Mouse (Mus musculus): ENCODE measurements around the gene Vmn2r66. TPM values are rescaled to one million over a fixed set of nuclear protein-coding genes. Genes with fewer than 3 reads are reported as not detected.

Gene Vmn2r66
- not detected in 2 replicates for polyA plus RNA-seq (2014; fragmentation: Nextera tagmentation; extraction: Ambion mirVana)

DNA sequence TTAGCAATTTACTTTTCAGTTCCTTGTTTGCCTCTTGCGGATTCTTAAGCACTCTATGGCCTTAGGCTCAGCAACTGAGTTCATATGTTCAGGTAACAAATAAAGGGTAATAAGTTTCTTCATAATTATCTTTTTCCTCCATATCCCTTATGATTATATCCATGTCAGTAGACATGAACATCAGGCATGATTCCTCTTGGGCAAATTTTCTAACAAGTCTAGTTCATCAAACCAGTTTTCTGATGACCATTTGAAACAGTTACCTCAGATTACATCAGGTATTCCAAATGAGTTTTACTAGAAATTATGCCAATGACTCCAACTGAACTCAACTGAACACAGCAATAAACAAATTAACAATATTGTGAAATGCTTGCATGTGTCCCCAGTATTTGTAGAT, at the start of gene Vmn2r66:
TSS of gene Vmn2r66 (minus strand) at position 101 of the 400 bp plus-strand sequence.
- no peak for ATAC-seq (ENCODE audit: low read depth)
- Histone ChIP-seq H3K36me3 (ENCODE audit: control insufficient read depth, insufficient read depth, low read length) (no peaks in the 10 kb centered on the region), H3K9ac (replicated peaks; ENCODE audit: low read depth, low read length) (no peak within 1 kb of the TSS), H3K4me2 (ENCODE audit: low read depth, low read length) (no peak within 1 kb of the TSS), H3K27ac (ENCODE audit: low read depth, low read length) (no peak within 1 kb of the TSS), H3K4me3 (ENCODE audit: low read depth, low read length) (no peak within 1 kb of the TSS), H3K4me1 (ENCODE audit: control insufficient read depth, insufficient read depth, low read length) (no peaks in the 10 kb centered on the region), H3K27me3 (ENCODE audit: control insufficient read depth, insufficient read depth, low read length) (no peaks in the 10 kb centered on the region), H3K9me3 (ENCODE audit: control insufficient read depth, low read length) (no peaks in the 10 kb centered on the region)
- 82% methylated on average over 1 of the region's 1 CpGs for WGBS

GRCm38 (mm10) chr7:84996694-84997093, 15.4 kb downstream of the Vmn2r66 start:
- Histone ChIP-seq H3K27ac (ENCODE audit: low read depth, low read length) (no peak overlapping the region), H3K4me1 (ENCODE audit: control insufficient read depth, insufficient read depth, low read length) (no peaks in the 10 kb centered on the region), H3K4me3 (ENCODE audit: low read depth, low read length) (no peak overlapping the region), H3K4me2 (ENCODE audit: low read depth, low read length) (no peak overlapping the region), H3K27me3 (ENCODE audit: control insufficient read depth, insufficient read depth, low read length) (no peaks in the 10 kb centered on the region), H3K36me3 (ENCODE audit: control insufficient read depth, insufficient read depth, low read length) (no peaks in the 10 kb centered on the region), H3K9ac (replicated peaks; ENCODE audit: low read depth, low read length) (no peak overlapping the region), H3K9me3 (ENCODE audit: control insufficient read depth, low read length) (no peaks in the 10 kb centered on the region; the same call in 1 of the 2 replicates)
- 87% methylated on average over 2 of the region's 2 CpGs for WGBS
- no peak for ATAC-seq (ENCODE audit: low read depth)

- Histone ChIP-seq H3K9ac (replicated peaks; ENCODE audit: low read depth, low read length) (no peak within 1 kb of the TSS), H3K36me3 (ENCODE audit: control insufficient read depth, insufficient read depth, low read length) (no peaks in the 10 kb centered on the region), H3K9me3 (ENCODE audit: control insufficient read depth, low read length) (peaks cover 3% of the 10 kb centered on the region; the same call in 1 of the 2 replicates), H3K27ac (ENCODE audit: low read depth, low read length) (no peak within 1 kb of the TSS), H3K4me1 (ENCODE audit: control insufficient read depth, insufficient read depth, low read length) (no peaks in the 10 kb centered on the region), H3K4me2 (ENCODE audit: low read depth, low read length) (no peak within 1 kb of the TSS), H3K4me3 (ENCODE audit: low read depth, low read length) (no peak within 1 kb of the TSS), H3K27me3 (ENCODE audit: control insufficient read depth, insufficient read depth, low read length) (no peaks in the 10 kb centered on the region)
- 47% methylated on average over 1 of the region's 1 CpGs for WGBS
- no peak for ATAC-seq (ENCODE audit: low read depth)
Observed at GRCm38 (mm10) chr7:84964015-84964414, 48.1 kb downstream of the Vmn2r66 start, which contains the start of gene Vmn2r65. TSS of gene Vmn2r65 (minus strand) at chr7:84964115.

Other genes starting within 250 kb of the Vmn2r66 start
- not detected in 2 replicates for gene Olfr291, start 158.7 kb downstream of the Vmn2r66 start, polyA plus RNA-seq (2014; fragmentation: Nextera tagmentation; extraction: Ambion mirVana)
- gene Vmn2r65, start 48.2 kb downstream of the Vmn2r66 start, polyA plus RNA-seq (2014; fragmentation: Nextera tagmentation; extraction: Ambion mirVana): not detected in 2 replicates
- not detected in 2 replicates for gene Vmn2r67, start 143.7 kb upstream of the Vmn2r66 start, polyA plus RNA-seq (2014; fragmentation: Nextera tagmentation; extraction: Ambion mirVana)
- gene Vmn2r68, start 225.5 kb upstream of the Vmn2r66 start, polyA plus RNA-seq (2014; fragmentation: Nextera tagmentation; extraction: Ambion mirVana): not detected in 2 replicates

All from neural tube, embryonic 14.5 days (tissue).